Mouse (Mus musculus) right cerebral cortex, postnatal 36 days (tissue): Measurements from ENCODE around the gene Plcxd1.
"Not testable (repeated sequence)": the region's sequence is repeated elsewhere in the genome, so short reads cannot be mapped to it uniquely, and the experiment has no call there.

Experiments used
- DNase-seq, 2 experiments: peaks; one replicate each; pipeline ENCODE4 v3.0.0; 2022; ENCODE audit warnings: low spot score in 2 of 2, mixed read lengths in 1 of 2

Plcxd1 gene

DNA sequence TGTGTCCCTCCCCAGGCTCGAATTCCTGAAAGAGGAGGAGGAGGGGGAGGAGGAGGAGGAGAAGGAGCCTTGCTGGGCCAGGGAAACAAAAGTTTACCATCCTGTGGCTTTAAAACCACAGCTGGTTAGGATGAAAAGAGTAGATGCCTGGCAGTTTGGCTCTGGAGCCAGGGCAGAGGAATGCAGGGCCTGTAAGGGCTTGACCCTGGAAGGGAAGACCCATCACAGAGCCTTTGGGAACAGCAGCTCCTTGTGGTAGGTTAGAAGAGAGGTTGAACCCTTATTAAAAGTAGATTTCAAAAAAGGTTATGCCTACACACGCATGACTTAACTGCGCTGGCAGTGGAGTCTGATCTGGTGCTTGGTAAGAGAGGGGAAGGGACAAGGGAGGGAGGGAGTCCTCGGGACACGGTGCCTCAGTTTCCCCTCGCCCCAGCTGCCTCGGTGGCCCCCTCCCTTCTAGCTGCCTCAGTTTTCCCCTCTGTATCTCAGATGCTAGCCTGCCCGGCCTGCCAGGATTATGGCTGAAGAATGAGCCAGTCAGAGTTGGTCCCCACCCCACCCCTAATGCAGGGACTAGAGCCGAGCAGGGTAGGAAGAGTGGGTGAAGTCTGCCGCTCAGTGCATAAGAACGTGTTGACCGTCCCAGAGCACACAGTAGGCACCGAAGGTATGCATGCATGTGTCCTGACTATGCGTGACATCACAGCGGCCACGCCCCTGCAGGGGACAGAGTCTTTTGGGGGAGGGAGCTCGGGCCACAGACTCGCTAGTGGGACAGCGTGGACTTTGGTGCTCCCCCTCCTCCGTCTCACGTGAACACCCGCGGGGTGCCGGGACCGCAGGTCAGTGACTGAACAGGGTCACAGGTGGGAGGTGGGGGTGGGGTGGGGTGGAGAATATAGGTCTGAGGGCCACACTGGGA is at the start of gene Plcxd1:
Gene Plcxd1, plus strand, starts transcription at position 314 of the 925 bp plus-strand sequence.
- DNase-seq = no peak

GRCm38 (mm10) chr5:110057637-110058408 is 41.9 kb upstream of the Plcxd1 start:
- peak; percentile 73 to 86 for DNase-seq

DNA sequence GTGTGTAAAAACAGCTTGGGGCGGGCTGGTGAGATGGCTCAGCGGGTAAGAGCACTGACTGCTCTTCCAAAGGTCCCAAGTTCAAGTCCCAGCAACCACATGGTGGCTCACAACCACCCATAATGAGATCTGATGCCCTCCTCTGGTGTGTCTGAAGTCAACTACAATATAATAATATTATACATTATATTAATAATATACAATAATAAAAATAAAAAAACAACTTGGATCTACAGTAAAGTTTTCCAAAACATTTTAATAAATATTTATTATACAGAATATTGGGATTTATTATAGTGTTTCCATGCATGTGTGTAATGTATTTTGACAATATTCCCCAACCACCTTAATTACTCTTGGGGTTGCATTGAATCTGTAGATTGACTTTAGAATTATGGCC is 27.4 kb upstream of the Plcxd1 start, which contains the start of gene Gm17655:
Gene Gm17655, minus strand, starts transcription at position 101 of the 400 bp plus-strand sequence.
- not testable (repeated sequence) for DNase-seq

- no peak for DNase-seq
Observed at GRCm38 (mm10) chr5:110082961-110083360, 16.8 kb upstream of the Plcxd1 start.

DNA sequence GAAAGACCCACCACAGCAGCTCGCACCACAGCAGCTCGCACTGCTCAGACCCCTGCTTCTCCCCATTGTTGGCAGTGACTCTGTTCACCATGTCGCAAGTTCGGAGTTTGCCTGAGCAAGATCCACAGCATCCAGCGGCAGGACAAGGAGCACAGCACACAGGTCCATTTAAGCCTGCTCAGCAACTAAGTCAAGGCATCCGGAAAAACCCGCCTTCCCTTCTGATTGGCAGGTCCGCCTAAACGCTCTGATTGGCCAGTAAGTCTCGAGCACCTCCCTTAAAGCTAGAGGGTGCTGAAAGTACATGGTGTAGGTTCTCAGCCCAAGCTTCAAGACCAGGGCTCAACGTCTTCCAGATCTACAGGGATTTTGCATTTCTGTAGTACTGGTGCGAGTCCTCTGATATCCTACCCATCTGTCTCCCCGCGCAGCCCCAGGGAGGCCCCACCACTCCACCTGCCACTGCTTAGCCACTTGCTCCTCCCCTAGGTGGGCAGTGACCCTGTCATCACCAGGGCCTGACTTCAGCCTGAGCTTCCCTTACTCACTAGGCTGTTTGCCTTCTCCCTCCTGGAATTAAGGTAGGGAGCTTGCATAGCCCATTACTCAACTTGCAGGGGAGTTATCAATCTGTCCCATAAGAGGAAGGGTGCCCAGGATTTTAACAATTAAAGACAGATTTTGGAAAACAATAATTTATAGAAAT is 13.5 kb upstream of the Plcxd1 start:
- DNase-seq = no peak

GRCm38 (mm10) chr5:110091546-110091945 is 8.2 kb upstream of the Plcxd1 start:
- no peak for DNase-seq

- DNase-seq = peak; percentile 84 to 88
Observed at GRCm38 (mm10) chr5:110094030-110094846, 5.5 kb upstream of the Plcxd1 start, which contains the start of gene Gm35315. Gene Gm35315, minus strand, starts transcription at chr5:110094420.

- no peak for DNase-seq
Observed at GRCm38 (mm10) chr5:110094847-110095213, 4.9 kb upstream of the Plcxd1 start.

- peak; percentile 37 to 52 for DNase-seq
Observed at GRCm38 (mm10) chr5:110098991-110099477, 735 bp upstream of the Plcxd1 start.

DNA sequence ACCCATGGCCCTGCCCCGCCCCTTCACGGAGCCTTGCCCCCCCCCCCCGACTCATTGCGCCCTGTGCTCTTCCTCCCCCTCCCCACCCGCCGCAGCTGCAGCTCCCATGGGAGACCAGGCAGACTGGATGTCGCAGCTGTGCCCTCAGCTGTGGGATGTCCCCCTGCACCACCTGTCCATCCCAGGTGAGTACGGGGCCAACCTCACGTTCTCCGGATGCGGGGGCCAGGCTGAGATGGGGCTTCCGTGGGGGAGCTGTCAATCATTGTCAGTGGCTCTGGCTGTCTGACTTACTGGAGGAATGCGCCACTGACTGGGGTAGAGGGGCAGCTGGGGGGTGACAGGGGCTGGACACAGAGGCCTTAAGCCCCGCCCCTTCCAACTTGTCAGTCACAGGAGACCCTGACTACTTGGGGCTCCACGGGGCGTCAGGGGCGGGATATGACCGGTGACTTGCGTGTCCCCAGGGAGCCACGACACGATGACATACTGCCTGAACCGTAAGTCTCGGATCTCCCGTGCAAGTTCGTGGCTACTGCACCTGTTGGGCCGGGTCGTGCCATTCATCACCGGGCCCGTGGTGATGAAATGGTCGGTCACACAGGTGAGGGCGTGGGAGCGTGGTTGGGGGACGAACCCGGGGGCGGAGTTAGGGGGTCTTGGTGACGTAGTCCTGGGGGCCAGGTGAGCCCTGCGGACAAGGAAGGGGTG is 1.3 kb downstream of the Plcxd1 start:
- peak; percentile 28 to 30 for DNase-seq

- peak; percentile 74 to 79 for DNase-seq
Observed at GRCm38 (mm10) chr5:110101716-110102347, 2.1 kb downstream of the Plcxd1 start.

- no peak for DNase-seq
Observed at GRCm38 (mm10) chr5:110102429-110102828, 2.7 kb downstream of the Plcxd1 start.

DNA sequence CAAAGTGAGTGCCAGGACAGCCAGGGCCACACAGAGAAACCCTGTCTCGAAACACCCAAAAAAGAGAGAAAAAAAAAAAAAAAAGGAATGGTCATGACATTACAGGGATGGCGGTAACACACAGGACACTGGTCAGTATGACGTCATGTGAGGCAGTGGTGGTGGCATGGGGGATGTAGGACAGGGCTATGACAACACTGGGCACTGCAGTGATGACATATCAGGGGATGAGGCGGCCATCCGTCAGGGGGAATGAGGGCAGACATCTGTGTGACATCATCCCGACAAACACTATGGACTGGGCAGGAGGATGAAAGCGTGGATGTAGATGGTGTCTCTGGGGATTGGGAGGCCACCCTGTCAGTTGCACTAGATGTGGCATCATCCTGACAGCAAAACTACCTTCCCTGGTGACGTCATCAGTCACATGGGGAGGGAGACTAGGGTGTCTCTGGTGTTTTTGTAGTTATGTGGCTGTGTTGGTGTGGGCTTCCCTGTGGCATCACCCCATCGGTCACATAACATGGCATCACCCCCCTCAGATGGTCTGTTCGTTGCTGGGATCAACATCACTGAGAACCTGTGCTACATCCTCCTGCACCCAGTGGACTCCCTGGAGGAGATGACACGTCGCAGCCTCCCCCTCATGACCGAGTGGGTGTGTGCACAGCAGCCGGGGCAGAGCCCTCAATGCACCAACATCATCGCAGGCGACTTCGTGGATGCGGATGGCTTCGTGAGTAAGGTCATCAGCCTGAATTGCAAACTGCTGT is 3.3 kb downstream of the Plcxd1 start:
- no peak for DNase-seq

GRCm38 (mm10) chr5:110103901-110104615 is 4.3 kb downstream of the Plcxd1 start:
- DNase-seq = no peak

DNA sequence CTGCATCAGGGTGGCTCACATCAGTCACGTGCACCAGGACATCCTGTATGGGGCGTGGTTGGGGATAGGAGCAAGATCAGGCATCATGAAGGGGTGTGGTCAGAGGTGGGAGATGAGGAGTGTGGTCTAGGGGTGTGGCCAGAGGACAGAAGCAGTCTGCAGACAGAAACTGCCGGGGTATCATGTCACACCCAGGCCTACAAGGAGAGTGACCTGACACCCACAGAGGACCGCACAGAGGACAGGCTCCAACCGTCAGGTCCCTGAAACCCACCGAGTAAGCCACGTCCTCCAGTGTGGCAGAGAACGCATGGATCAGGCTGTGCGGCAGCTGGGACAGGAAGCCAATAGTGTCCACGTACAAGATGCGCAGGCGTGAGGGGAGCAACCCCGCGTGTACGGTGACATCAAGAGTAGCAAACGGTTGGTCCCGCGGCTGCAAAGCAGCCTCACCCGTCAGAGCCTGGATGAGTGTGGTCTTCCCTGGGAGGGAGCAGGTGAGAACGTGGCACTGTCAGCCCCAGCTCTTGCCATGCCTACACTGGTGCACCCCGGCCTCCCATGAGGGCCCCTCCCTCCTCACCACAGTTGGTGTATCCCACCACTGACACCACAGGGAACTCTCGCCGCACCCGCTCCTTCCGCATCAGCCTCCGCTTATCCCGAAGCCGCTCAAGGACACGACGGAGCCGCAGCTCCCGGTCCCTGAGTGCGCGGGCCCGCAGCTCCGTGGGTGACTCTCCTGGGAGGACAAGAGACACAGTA is 5.0 kb downstream of the Plcxd1 start:
- no peak for DNase-seq

DNA sequence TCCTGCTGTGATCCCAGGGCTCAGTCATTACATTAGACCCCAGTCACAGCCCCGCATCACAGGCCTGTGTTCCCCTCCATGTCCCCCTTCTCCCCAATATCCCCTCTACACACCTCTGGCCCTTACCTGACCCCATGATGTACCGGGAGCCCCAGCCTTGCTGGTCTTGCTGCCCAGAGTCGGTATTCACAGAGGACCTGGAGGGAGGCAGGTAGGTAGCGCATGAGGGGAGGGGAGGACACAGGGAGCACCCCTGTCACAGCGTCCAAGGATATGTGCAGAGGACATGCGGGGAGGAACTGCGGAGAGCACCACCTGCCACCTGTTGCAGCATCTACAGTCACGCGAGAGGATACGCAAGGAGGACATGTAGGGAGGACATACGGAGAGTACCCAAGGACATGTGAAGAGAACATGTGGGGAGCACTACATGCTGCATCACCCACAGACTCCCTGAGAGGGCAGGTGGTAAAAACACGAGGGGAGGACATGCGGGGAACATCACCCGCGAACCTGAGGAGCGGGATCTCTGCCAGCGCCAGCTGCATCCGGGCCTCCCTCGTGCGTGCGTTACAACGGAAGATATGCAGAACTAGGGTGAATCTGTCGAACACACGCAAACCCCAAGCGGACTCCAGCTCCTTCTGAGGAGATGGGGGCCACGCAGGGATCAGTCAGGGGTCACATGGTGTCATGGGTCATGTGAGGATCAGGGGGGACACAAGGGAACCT is 6.5 kb downstream of the Plcxd1 start:
- peak in 1 of 2 experiments; percentile 23 for DNase-seq
